Mouse (Mus musculus): ENCODE measurements around the gene Tuba1c. TPM values are rescaled to one million over a fixed set of nuclear protein-coding genes. Genes with fewer than 3 reads are reported as not detected.

Tuba1c gene
- 145 and 159 TPM in 2 replicates for polyA plus RNA-seq (2015; fragmentation: Nextera tagmentation; extraction: Ambion mirVana)

DNA sequence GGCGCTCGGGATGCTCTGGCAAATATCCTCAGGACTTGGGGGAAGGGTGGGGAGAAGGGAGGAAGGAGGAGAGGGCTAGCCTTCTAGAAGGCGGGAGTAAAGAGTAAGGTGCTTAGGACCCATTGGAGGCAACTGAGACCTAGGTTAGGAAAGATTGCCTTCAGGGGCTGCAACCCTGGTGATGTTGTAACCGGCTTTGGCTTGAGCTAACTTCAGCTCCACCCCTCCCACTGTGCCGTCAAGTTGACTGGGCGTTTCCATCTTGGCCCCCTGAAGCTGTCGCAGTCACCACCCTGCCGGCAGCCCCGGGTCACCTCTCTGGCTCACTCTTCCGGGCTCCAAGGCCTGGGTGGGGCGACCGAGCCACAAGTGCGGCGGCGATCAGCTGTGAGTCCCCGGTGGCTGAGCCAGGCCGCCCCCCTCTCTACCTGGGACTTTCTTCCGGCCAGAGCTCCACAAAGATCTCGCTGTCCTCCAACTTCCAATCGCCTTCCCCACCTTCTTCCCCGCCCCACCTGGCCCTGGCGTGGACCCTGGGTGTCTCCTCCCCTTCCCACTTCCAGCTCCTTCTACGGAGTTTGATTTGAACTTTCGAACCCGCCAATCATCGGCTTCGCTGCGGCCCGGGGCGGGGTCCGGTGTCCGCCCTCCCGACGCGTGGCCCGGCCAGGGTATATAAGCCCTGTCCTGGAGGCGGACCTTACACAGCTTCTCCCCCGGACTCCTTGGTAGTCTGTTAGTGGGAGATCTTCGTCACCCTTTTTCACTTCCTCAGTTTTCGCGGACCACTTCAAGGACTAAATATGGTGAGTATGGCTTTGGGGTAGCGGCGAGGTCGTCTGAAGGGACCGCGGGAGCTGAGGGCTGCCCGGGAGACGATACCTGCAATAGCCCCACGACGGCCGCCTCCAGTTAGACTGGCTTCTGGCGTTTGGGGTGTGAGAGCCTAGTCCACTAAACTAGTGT, at the start of gene Tuba1c:
Gene Tuba1c (plus strand): TSS at position 273 of the 966 bp plus-strand sequence.
- Histone ChIP-seq H3K36me3 (ENCODE audit: control insufficient read depth, insufficient read depth, low read length) (peaks cover 4% of the 10 kb centered on the region), H3K27me3 (ENCODE audit: control insufficient read depth, insufficient read depth, low read length) (no peaks in the 10 kb centered on the region), H3K4me2 (replicated peaks; ENCODE audit: low read depth) (peak within 1 kb of the TSS; percentile 75), H3K9me3 (ENCODE audit: control insufficient read depth, low read length) (no peaks in the 10 kb centered on the region), H3K27ac (replicated peaks) (peak within 1 kb of the TSS; percentile 93), H3K4me3 (ENCODE audit: low read depth, low read length) (peak within 1 kb of the TSS; percentile 71), H3K4me1 (replicated peaks; ENCODE audit: control insufficient read depth, insufficient read depth) (peaks cover 10% of the 10 kb centered on the region; the same call in 1 of the 2 replicates), H3K9ac (ENCODE audit: low read length) (peak within 1 kb of the TSS; percentile 83)
- ATAC-seq (ENCODE audit: low FRiP score, low TSS enrichment) (peak; percentile 93), DNase-seq (ENCODE audit: low spot score) (peak; percentile 97)
- WGBS, result under 1% methylated on average over 51 of the region's 52 CpGs
- no peak for TF ChIP-seq EP300 (optimal IDR thresholded peaks at IDR 0.05)
- TF ChIP-seq CTCF (IDR thresholded peaks at IDR 0.05; ENCODE audit: low read depth), result peak; percentile 27; the same call in 1 of the 2 replicates

DNA sequence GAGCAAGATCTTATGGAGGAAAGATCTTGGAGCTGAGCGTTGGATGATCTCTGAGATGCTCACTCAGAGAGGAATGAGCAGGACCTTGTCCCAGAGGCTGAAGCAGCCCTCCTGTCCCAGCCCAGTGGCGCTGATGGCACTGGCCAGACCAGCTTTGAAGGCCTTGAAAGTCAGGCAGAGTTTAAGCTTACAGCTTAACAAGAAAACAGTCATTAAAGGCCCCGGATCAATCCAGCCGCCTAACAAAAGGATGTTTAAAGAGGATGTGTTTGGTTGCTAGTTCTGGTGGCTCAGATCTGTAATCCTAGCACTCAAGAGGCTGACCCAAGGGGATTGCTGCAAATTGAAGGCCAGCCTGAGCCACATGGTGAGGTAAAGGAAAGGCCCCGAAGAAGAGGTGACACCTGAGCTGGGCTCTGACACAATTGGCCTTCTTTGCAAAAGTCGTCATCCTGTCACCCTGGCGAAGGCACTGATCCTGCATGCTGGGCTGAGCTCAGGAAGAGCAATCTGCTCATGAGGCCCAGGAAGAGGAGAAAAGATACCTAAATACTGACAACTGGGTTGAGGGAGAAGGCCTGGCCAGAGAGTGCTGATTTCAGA, 49.6 kb upstream of the Tuba1c start:
- Histone ChIP-seq H3K27me3 (ENCODE audit: control insufficient read depth, insufficient read depth, low read length) (no peaks in the 10 kb centered on the region), H3K9me3 (ENCODE audit: control insufficient read depth, low read length) (no peaks in the 10 kb centered on the region), H3K4me1 (replicated peaks; ENCODE audit: control insufficient read depth, insufficient read depth) (no peaks in the 10 kb centered on the region), H3K36me3 (ENCODE audit: control insufficient read depth, insufficient read depth, low read length) (no peaks in the 10 kb centered on the region), H3K9ac (ENCODE audit: low read length) (0 out of 2 replicates have a peak overlapping the region, but pooled peaks have one; percentile 27), H3K4me2 (replicated peaks; ENCODE audit: low read depth) (no peak overlapping the region), H3K4me3 (ENCODE audit: low read depth, low read length) (no peak overlapping the region), H3K27ac (replicated peaks) (no peak overlapping the region)
- WGBS, result 59% methylated on average over 7 of the region's 7 CpGs
- ATAC-seq (ENCODE audit: low FRiP score, low TSS enrichment), result no peak
- TF ChIP-seq EP300 (optimal IDR thresholded peaks at IDR 0.05) (no peak), CTCF (IDR thresholded peaks at IDR 0.05; ENCODE audit: low read depth) (no peak)
- DNase-seq (ENCODE audit: low spot score), result no peak

DNA sequence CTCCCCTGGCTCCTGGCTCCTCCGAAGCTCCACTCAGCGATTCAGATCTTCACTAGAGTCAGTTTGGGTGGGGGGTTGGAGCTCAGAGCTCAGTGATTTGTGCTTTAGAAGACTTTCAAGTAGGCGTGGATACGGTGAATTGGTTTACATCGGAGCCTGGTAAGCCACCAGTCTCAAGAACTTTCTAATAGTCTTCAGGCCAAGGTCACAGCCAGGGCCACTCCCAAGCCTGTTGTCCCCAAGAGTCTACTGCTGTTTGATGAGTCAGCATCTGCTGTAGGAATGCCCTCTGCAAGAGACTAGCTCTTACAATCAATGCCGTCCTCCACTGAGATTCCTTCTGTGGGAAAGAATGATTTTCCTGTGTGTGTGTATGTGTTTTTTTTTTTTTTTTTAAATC, 47.6 kb upstream of the Tuba1c start:
- TF ChIP-seq EP300 (optimal IDR thresholded peaks at IDR 0.05), result no peak
- TF ChIP-seq CTCF (IDR thresholded peaks at IDR 0.05; ENCODE audit: low read depth), result no peak
- DNase-seq (ENCODE audit: low spot score) (no peak), ATAC-seq (ENCODE audit: low FRiP score, low TSS enrichment) (no peak)
- H3K9me3 ChIP-seq (ENCODE audit: control insufficient read depth, low read length), result no peaks in the 10 kb centered on the region
- H3K27me3 ChIP-seq (ENCODE audit: control insufficient read depth, insufficient read depth, low read length), result no peaks in the 10 kb centered on the region
- WGBS, result 74% methylated on average over 6 of the region's 6 CpGs
- H3K36me3 ChIP-seq (ENCODE audit: control insufficient read depth, insufficient read depth, low read length), result no peaks in the 10 kb centered on the region
- H3K4me1 ChIP-seq (replicated peaks; ENCODE audit: control insufficient read depth, insufficient read depth), result no peaks in the 10 kb centered on the region
- no peak overlapping the region for H3K4me2 ChIP-seq (replicated peaks; ENCODE audit: low read depth)
- H3K9ac ChIP-seq (ENCODE audit: low read length), result no peak overlapping the region
- H3K27ac ChIP-seq (replicated peaks), result no peak overlapping the region
- no peak overlapping the region for H3K4me3 ChIP-seq (ENCODE audit: low read depth, low read length)

DNA sequence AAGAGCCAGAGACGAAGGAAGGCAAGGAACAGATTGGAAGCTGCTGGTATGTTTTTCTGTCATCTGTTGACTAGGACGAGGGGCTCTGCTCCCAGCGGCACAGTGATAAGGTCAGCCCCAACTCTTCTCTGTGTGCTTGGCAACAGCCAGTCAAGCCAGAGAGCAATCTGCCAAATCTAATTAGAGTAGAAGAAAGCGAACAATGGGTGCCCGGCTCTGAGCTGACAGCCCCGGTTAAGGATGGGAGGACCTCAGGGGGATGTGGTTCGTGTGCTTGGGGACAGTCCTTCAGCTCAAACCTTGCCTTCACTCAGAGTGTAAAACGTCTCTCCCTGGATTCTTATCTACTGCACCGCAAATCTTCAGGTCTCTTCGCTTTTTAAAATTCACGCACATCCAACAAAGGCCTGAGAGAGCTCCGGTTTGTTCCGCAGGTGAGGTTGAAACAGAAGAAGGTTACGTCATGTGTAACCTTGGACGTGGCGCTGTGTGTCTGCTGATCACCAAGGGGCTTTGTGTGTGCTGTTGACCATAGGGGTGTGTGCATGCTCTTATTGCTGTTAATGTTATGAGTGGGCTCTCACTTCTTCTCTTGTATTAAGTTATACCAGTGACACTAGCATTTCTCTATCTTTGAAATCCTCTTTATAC, 46.1 kb upstream of the Tuba1c start:
- WGBS, result 53% methylated on average over 16 of the region's 16 CpGs
- TF ChIP-seq CTCF (IDR thresholded peaks at IDR 0.05; ENCODE audit: low read depth) (no peak), EP300 (optimal IDR thresholded peaks at IDR 0.05) (no peak)
- H3K9ac ChIP-seq (ENCODE audit: low read length), result no peak overlapping the region
- no peaks in the 10 kb centered on the region for H3K9me3 ChIP-seq (ENCODE audit: control insufficient read depth, low read length)
- H3K36me3 ChIP-seq (ENCODE audit: control insufficient read depth, insufficient read depth, low read length), result no peaks in the 10 kb centered on the region
- no peaks in the 10 kb centered on the region for H3K4me1 ChIP-seq (replicated peaks; ENCODE audit: control insufficient read depth, insufficient read depth)
- ATAC-seq (ENCODE audit: low FRiP score, low TSS enrichment) (no peak), DNase-seq (ENCODE audit: low spot score) (no peak)
- no peak overlapping the region for H3K4me2 ChIP-seq (replicated peaks; ENCODE audit: low read depth)
- H3K27ac ChIP-seq (replicated peaks), result no peak overlapping the region
- H3K4me3 ChIP-seq (ENCODE audit: low read depth, low read length), result no peak overlapping the region
- no peaks in the 10 kb centered on the region for H3K27me3 ChIP-seq (ENCODE audit: control insufficient read depth, insufficient read depth, low read length)

DNA sequence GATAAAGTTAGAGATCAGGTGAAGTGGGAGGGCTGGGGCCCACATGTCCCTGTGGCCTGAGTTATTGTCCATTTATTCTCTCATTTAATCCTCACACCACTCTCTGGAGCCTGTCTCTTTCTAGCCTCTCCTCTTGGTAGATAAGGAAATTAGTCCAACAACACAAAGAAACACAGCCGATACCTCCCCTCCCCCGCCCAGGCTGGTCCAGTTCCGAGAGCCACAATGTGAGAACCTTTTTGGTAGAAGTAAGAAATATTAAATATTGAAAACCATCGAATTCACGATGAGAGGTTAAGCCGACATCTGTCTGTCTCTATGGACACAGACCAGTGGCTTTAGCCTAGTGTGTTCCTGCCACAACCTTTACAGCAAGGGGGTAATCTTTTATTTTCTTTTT, 45.0 kb upstream of the Tuba1c start:
- Histone ChIP-seq H3K27ac (replicated peaks) (peak overlapping the region; percentile 98), H3K9me3 (ENCODE audit: control insufficient read depth, low read length) (no peaks in the 10 kb centered on the region), H3K4me3 (ENCODE audit: low read depth, low read length) (peak overlapping the region; percentile 52; the same call in 1 of the 2 replicates), H3K9ac (ENCODE audit: low read length) (no peak overlapping the region; the same call in 1 of the 2 replicates), H3K4me1 (replicated peaks; ENCODE audit: control insufficient read depth, insufficient read depth) (no peaks in the 10 kb centered on the region), H3K27me3 (ENCODE audit: control insufficient read depth, insufficient read depth, low read length) (no peaks in the 10 kb centered on the region), H3K36me3 (ENCODE audit: control insufficient read depth, insufficient read depth, low read length) (no peaks in the 10 kb centered on the region), H3K4me2 (replicated peaks; ENCODE audit: low read depth) (peak overlapping the region; percentile 61)
- no peak for TF ChIP-seq CTCF (IDR thresholded peaks at IDR 0.05; ENCODE audit: low read depth)
- no peak for TF ChIP-seq EP300 (optimal IDR thresholded peaks at IDR 0.05)
- 51% methylated on average over 6 of the region's 6 CpGs for WGBS
- ATAC-seq (ENCODE audit: low FRiP score, low TSS enrichment), result no peak
- DNase-seq (ENCODE audit: low spot score), result no peak
